Mouse (Mus musculus) bone marrow macrophage, adult 2 months (primary cell): Measurements from ENCODE around the gene Stpg4. TPM values are rescaled to one million over a fixed set of nuclear protein-coding genes. Genes with fewer than 3 reads are reported as not detected.
A peak's percentile ranks its signal among the peaks of the same experiment; 100 is the strongest.

Experiments
- H3K27ac ChIP-seq: 2 replicates; pipeline ENCODE4 v1.5.1; 2012; ENCODE audit warnings: low read depth, low read length; ENCODE audit not compliant: insufficient read depth
- H3K4me1 ChIP-seq: 2 replicates; pipeline ENCODE4 v1.6.1; 2012; ENCODE audit warnings: low read length; ENCODE audit not compliant: control insufficient read depth, insufficient read depth
- H3K4me3 ChIP-seq: 2 replicates; pipeline ENCODE4 v1.5.1; 2012; ENCODE audit warnings: mild to moderate bottlenecking, low read length, moderate library complexity; ENCODE audit not compliant: insufficient read depth
- CTCF ChIP-seq: IDR thresholded peaks from 2 replicates; pipeline ENCODE4 v1.5.1; 2012; ENCODE audit warnings: low read depth, mild to moderate bottlenecking, low read length, moderate library complexity
- POLR2A ChIP-seq: IDR thresholded peaks from 2 replicates; pipeline ENCODE4 v1.6.1; 2012; ENCODE audit warnings: mild to moderate bottlenecking, low read depth, low read length, borderline replicate concordance
- polyA plus RNA-seq: library from polyadenylated mRNA; stranded (reverse); fragments of >200 nt; gene quantifications from 2 replicates; pipeline ENCODE4 v1.2.4, GENCODE M21; 2012; ENCODE audit not compliant: missing spikeins, insufficient read depth, insufficient read length

Stpg4 gene
- polyA plus RNA-seq, 1 experiment, result not detected

DNA sequence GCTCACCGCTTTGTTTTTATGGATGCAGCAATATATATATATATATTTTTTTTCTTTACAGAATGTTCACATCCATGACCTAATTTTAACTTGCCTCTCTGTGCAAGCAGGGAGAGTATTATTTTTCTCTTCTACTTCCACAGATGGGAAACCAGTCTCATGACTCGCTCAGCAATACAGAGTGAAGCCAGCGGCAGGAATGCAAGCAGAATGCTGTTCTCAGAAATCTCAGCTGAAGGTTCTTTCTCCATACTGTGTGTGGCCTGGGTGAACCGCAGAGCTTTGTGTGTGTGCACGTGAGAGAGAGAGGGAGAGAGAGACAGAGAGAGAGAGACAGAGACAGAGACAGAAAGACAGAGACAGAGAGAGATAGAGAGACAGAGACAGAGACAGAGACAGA lies 41.1 kb upstream of the Stpg4 start:
- no peaks in the 10 kb centered on the region for H3K4me1 ChIP-seq
- H3K27ac ChIP-seq, result no peak overlapping the region
- TF ChIP-seq CTCF, result no peak
- TF ChIP-seq POLR2A, result no peak
- no peak overlapping the region for H3K4me3 ChIP-seq

DNA sequence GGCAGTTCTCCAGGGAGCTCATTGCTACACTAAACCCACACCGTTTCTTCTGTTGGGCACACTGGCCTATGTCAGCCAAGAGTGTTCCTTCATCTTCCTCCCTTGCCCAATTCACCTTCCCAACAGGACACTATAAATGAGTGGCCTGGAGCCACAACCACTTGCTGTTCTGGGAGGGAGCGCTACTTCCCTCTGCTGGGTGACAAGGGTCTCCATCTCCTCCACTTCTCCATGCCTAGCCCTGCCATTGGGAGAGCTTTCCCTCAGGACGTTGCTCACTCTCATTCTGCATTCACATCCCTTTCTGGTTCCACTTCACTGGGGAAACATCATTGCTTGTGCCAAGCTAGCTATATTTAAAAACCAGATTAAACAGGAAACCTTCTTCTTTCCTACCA lies 34.0 kb upstream of the Stpg4 start:
- H3K4me1 ChIP-seq, result peaks cover 26% of the 10 kb centered on the region
- TF ChIP-seq POLR2A, result no peak
- no peak; the same call in 1 of the 2 replicates for TF ChIP-seq CTCF
- no peak overlapping the region for H3K4me3 ChIP-seq
- H3K27ac ChIP-seq, result no peak overlapping the region

DNA sequence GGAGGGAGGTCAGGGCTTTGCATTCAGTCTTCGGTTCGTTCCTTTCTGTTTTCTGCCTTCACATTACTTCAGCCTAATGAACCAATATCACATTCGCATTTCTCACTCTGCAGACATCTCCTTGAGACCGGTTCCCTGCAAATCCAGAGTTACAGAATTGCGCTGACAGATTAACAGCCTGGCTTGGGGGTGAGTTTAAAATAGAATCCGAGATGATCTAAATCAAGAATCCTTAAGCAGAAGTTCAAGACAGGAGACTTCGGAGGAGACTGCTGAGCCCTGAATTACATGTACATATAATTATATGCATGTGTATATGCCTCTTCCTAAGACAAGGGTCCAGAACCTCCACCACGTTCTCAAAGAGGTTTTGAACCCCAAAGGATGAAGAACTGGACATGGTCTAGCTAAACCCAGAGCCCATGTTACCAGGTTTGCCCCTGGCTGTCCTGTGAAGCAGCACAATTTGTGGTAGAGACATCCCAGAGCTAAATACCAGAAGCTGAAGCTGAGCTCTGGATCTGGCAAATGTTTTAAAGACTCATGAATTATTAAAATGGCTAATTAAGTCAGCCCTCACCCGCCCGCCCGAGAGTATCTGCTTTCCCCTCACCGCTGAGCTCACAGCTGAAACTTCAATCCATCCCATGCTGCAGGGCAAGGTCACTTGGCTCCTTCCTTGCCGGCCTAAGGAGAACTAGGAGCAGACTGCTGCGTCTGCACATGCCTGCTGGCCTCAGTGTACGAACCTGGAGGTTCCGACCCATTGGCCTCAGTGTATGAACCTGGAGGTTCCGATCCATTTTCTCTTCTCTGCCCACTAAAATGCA lies 33.3 kb upstream of the Stpg4 start:
- TF ChIP-seq POLR2A (no peak), CTCF (no peak)
- H3K4me1 ChIP-seq, result peaks cover 26% of the 10 kb centered on the region
- peak overlapping the region; percentile 41 for H3K4me3 ChIP-seq
- H3K27ac ChIP-seq, result peak overlapping the region; percentile 72; the same call in 1 of the 2 replicates

DNA sequence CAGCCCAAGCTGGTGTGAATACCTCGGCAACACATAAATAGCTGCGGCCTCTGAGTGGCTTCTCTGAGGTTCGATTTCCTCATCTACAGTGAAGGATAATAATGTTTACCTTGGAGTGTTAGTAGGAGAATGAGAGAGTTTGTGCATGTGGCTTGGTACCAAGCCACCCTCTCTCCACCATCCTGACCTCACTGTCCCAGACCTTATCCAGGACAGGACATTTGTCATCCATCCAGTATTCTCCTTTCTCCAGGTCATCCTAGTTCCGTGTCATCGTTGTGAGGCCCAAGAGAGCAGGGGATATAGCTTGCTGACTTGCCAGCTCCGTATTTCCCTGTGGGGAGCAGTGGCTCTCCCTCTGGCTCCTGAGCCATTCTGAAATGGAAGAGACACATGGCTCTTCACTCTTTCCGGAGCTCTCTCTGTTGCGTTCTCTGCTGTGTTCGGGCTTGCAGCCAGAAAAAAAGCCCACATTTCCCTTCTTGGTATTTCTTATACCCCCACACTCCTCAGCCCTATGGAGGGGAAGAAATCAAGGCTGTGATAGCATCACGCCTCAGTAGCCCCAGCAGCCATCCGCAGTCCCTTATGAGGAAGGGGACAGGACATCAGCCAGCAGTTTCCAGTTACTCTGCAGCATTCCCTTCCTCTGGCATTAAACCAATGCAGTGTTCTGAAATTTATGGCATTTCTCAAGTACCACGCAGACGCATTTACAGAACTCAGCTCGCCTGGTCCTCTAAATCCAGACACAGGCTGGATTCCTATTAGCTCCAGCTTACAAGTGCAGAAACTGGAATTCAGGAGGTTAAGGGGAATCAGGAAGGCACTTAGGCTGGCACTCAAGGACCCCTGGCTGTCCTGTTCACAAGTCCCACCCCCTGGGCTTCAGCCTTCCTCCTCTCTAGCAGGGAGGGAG lies 32.5 kb upstream of the Stpg4 start:
- TF ChIP-seq CTCF, result no peak
- TF ChIP-seq POLR2A, result no peak
- peak overlapping the region; percentile 42 for H3K4me3 ChIP-seq
- H3K4me1 ChIP-seq, result peaks cover 26% of the 10 kb centered on the region
- peak overlapping the region; percentile 72 for H3K27ac ChIP-seq

DNA sequence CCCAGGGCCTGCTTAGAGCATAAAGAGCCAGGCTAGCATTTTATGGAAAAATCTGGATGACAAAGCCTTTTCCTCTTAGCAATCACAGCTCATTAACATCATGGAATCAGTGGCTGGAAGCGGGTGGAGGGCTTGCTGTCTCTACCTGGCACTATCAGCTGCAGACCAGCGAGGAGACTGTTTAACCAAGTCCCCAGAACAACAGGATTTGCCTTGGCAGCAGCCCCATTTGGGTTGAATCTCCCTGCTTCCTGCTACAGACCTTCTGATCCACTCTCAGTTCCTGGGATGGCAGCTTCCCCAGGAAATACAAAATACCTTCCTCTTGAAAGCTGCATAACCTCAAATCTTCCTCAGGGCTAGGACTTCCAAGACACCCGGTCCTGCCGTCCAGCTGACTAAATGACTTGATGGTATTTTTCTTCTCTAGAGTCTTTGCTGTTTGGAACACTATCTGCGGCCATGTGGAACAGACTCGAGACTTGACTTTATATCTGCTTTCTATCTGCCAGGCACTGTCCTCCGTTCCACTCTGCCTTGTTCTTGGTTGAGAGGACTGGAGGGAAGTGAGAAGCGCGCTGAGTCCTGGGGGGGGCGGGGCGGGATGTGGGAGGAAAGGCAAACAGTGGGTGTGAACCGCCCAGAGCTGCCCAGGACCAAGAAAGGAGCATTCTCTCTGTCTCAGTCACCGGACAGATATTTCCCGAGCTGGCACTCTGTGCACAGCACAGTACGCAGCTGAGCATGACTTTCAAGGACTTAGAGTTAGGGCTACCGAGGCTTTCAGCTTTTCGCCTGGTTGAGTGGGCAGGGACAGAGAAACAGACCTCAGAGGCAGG lies 31.6 kb upstream of the Stpg4 start:
- TF ChIP-seq CTCF, result no peak
- TF ChIP-seq POLR2A, result no peak
- Histone ChIP-seq H3K27ac (peak overlapping the region; percentile 88), H3K4me1 (peaks cover 26% of the 10 kb centered on the region), H3K4me3 (peak overlapping the region; percentile 43)

DNA sequence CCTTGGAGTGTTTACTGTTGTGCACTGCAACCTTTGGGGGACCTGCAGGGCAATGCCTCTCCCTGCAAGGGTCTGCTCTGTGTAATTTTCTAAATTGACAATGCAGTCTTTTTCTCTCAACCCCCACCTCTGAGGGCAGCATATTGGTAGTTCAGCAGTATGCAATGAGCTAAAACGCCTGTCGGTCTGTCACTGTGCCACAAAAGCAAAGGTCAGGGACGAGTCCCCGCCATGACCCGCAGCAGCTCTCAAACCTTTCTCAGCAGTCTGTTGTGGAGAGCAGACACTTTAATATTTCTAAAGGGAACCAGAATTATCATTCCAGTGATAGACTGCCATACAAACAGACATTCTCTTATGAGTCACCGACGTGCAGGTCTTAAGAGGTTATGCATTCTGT lies 30.4 kb upstream of the Stpg4 start:
- H3K4me3 ChIP-seq, result no peak overlapping the region
- no peak overlapping the region for H3K27ac ChIP-seq
- H3K4me1 ChIP-seq, result peaks cover 26% of the 10 kb centered on the region
- TF ChIP-seq POLR2A (no peak), CTCF (no peak)

DNA sequence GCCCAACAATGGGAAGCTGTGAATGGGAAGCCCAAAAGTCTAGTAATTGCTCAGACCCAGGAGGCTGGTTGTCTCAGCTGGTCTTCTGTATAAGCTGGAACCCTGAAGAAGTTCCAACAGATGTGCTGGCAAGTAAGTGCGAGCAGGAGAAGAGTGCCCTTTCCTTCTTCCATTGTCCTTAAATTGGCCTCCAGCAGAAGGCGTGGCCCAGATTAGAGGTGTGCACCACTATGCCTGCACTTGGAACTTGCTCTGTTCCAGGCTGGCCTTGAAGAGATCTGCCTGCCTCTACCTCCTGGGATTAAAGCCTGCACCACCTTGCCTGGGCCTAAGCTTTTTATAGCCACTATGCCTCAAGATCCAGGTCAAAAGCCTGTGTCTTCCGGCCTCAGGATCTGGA lies 26.6 kb upstream of the Stpg4 start:
- H3K4me1 ChIP-seq, result peaks cover 9% of the 10 kb centered on the region
- H3K27ac ChIP-seq, result no peak overlapping the region
- TF ChIP-seq CTCF (no peak), POLR2A (no peak)
- H3K4me3 ChIP-seq, result no peak overlapping the region

DNA sequence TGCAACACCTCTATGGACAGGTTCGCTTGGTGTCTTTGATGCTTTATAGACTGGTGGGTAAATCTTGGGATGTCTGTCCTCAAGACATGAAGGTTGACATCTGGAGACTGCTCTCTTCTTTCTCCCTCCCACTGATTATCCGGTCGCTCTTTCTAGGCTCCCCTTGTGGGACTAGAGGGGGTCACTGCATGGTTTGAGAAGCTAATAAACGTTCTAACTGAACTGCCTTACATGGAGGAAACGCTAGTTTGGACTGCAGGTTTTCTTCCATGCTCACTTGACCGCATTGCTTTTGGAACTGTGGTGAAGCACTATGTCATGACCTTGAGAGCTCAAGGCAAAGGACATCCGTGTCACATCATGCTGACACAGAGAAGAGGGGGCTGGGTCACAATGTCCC lies 25.8 kb upstream of the Stpg4 start:
- peaks cover 10% of the 10 kb centered on the region for H3K4me1 ChIP-seq
- H3K4me3 ChIP-seq, result no peak overlapping the region
- no peak for TF ChIP-seq POLR2A
- no peak for TF ChIP-seq CTCF
- no peak overlapping the region for H3K27ac ChIP-seq

DNA sequence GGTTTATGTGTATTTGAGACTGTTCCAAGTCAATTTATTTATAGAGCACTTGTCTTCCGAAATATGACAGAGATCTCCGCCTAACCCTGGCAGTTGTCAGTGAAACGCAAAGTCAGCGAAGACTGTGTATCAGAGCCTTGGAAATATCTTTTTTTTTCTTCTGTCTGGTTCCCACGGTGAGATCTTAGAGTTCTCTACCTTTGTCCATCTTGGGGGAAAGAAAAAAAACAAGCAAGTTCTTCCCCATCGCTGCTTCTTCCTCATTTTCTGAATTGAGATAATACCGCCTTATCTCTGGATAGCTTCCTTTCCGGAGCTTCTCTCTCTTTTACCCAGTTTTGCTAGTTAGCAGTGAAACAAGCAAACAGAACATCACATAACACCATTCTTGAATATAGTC lies 21.3 kb upstream of the Stpg4 start:
- Histone ChIP-seq H3K27ac (no peak overlapping the region), H3K4me1 (peaks cover 11% of the 10 kb centered on the region), H3K4me3 (no peak overlapping the region)
- no peak for TF ChIP-seq POLR2A
- no peak for TF ChIP-seq CTCF
